Mouse (Mus musculus): ENCODE data around the gene Chsy1. TPM values are rescaled to one million over a fixed set of nuclear protein-coding genes. Genes with fewer than 3 reads are reported as not detected.

Gene Chsy1
- polyA plus RNA-seq, 1 experiment from 2014 or later, result 20.4 TPM

GRCm38 (mm10) chr7:66140923-66141570, 31.7 kb downstream of the Chsy1 start:
- Histone ChIP-seq H3K9me3 (ENCODE audit: control insufficient read depth, low read length) (no peaks in the 10 kb centered on the region), H3K4me3 (ENCODE audit: low read depth, low read length) (no peak overlapping the region), H3K36me3 (ENCODE audit: control insufficient read depth, insufficient read depth, low read length) (no peaks in the 10 kb centered on the region), H3K4me2 (no peak overlapping the region), H3K27me3 (ENCODE audit: control insufficient read depth, insufficient read depth, low read length) (no peaks in the 10 kb centered on the region), H3K4me1 (ENCODE audit: control insufficient read depth, insufficient read depth, low read length) (peaks cover 3% of the 10 kb centered on the region; the same call in 1 of the 2 replicates), H3K9ac (ENCODE audit: low read length) (no peak overlapping the region), H3K27ac (ENCODE audit: low read depth, low read length) (no peak overlapping the region)
- DNase-seq (ENCODE audit: low spot score, missing footprints) (peak; percentile 66), ATAC-seq (ENCODE audit: low FRiP score) (no peak)
- WGBS, result 72% methylated on average over 4 of the region's 4 CpGs

- H3K9ac ChIP-seq (ENCODE audit: low read length), result no peak overlapping the region
- H3K9me3 ChIP-seq (ENCODE audit: control insufficient read depth, low read length), result no peaks in the 10 kb centered on the region
- no peaks in the 10 kb centered on the region for H3K36me3 ChIP-seq (ENCODE audit: control insufficient read depth, insufficient read depth, low read length)
- no peak overlapping the region for H3K4me2 ChIP-seq
- H3K4me3 ChIP-seq (ENCODE audit: low read depth, low read length), result no peak overlapping the region
- H3K27me3 ChIP-seq (ENCODE audit: control insufficient read depth, insufficient read depth, low read length), result no peaks in the 10 kb centered on the region
- no peak for ATAC-seq (ENCODE audit: low FRiP score)
- no peaks in the 10 kb centered on the region; the same call in 1 of the 2 replicates for H3K4me1 ChIP-seq (ENCODE audit: control insufficient read depth, insufficient read depth, low read length)
- no peak overlapping the region for H3K27ac ChIP-seq (ENCODE audit: low read depth, low read length)
- peak; percentile 17 for DNase-seq (ENCODE audit: low spot score, missing footprints)
- WGBS, result 87% methylated on average over 7 of the region's 7 CpGs
Measured at GRCm38 (mm10) chr7:66142514-66142913, 33.2 kb downstream of the Chsy1 start.

GRCm38 (mm10) chr7:66144543-66144942, 35.2 kb downstream of the Chsy1 start:
- Histone ChIP-seq H3K4me3 (ENCODE audit: low read depth, low read length) (no peak overlapping the region), H3K27ac (ENCODE audit: low read depth, low read length) (no peak overlapping the region), H3K9ac (ENCODE audit: low read length) (no peak overlapping the region), H3K27me3 (ENCODE audit: control insufficient read depth, insufficient read depth, low read length) (no peaks in the 10 kb centered on the region), H3K9me3 (ENCODE audit: control insufficient read depth, low read length) (no peaks in the 10 kb centered on the region), H3K4me2 (no peak overlapping the region), H3K36me3 (ENCODE audit: control insufficient read depth, insufficient read depth, low read length) (no peaks in the 10 kb centered on the region), H3K4me1 (ENCODE audit: control insufficient read depth, insufficient read depth, low read length) (no peaks in the 10 kb centered on the region; the same call in 1 of the 2 replicates)
- WGBS, result 95% methylated on average over 2 of the region's 2 CpGs
- DNase-seq (ENCODE audit: low spot score, missing footprints) (peak; percentile 71), ATAC-seq (ENCODE audit: low FRiP score) (no peak)

GRCm38 (mm10) chr7:66147156-66147555, 37.8 kb downstream of the Chsy1 start:
- Histone ChIP-seq H3K4me3 (ENCODE audit: low read depth, low read length) (no peak overlapping the region), H3K36me3 (ENCODE audit: control insufficient read depth, insufficient read depth, low read length) (no peaks in the 10 kb centered on the region), H3K9me3 (ENCODE audit: control insufficient read depth, low read length) (no peaks in the 10 kb centered on the region), H3K4me2 (no peak overlapping the region), H3K27me3 (ENCODE audit: control insufficient read depth, insufficient read depth, low read length) (no peaks in the 10 kb centered on the region), H3K9ac (ENCODE audit: low read length) (no peak overlapping the region), H3K27ac (ENCODE audit: low read depth, low read length) (no peak overlapping the region), H3K4me1 (ENCODE audit: control insufficient read depth, insufficient read depth, low read length) (no peaks in the 10 kb centered on the region)
- DNase-seq (ENCODE audit: low spot score, missing footprints) (no peak), ATAC-seq (ENCODE audit: low FRiP score) (no peak)
- 94% methylated on average over 1 of the region's 1 CpGs for WGBS

- H3K9ac ChIP-seq (ENCODE audit: low read length), result no peak overlapping the region
- H3K27ac ChIP-seq (ENCODE audit: low read depth, low read length), result no peak overlapping the region
- peaks cover 3% of the 10 kb centered on the region; the same call in 1 of the 2 replicates for H3K36me3 ChIP-seq (ENCODE audit: control insufficient read depth, insufficient read depth, low read length)
- WGBS, result 95% methylated on average over 3 of the region's 3 CpGs
- H3K27me3 ChIP-seq (ENCODE audit: control insufficient read depth, insufficient read depth, low read length), result no peaks in the 10 kb centered on the region
- no peak overlapping the region for H3K4me2 ChIP-seq
- no peaks in the 10 kb centered on the region for H3K9me3 ChIP-seq (ENCODE audit: control insufficient read depth, low read length)
- DNase-seq (ENCODE audit: low spot score, missing footprints) (peak; percentile 19), ATAC-seq (ENCODE audit: low FRiP score) (no peak)
- H3K4me3 ChIP-seq (ENCODE audit: low read depth, low read length), result no peak overlapping the region
- H3K4me1 ChIP-seq (ENCODE audit: control insufficient read depth, insufficient read depth, low read length), result no peaks in the 10 kb centered on the region
Measured at GRCm38 (mm10) chr7:66147816-66148215, 38.5 kb downstream of the Chsy1 start.

GRCm38 (mm10) chr7:66149506-66149905, 40.2 kb downstream of the Chsy1 start:
- DNase-seq (ENCODE audit: low spot score, missing footprints), result peak; percentile 72
- 94% methylated on average over 8 of the region's 8 CpGs for WGBS
- H3K4me1 ChIP-seq (ENCODE audit: control insufficient read depth, insufficient read depth, low read length), result no peaks in the 10 kb centered on the region
- no peaks in the 10 kb centered on the region for H3K9me3 ChIP-seq (ENCODE audit: control insufficient read depth, low read length)
- no peaks in the 10 kb centered on the region for H3K27me3 ChIP-seq (ENCODE audit: control insufficient read depth, insufficient read depth, low read length)
- H3K4me3 ChIP-seq (ENCODE audit: low read depth, low read length), result no peak overlapping the region
- no peak overlapping the region for H3K27ac ChIP-seq (ENCODE audit: low read depth, low read length)
- no peak for ATAC-seq (ENCODE audit: low FRiP score)
- H3K9ac ChIP-seq (ENCODE audit: low read length), result no peak overlapping the region
- H3K4me2 ChIP-seq, result no peak overlapping the region
- peaks cover 3% of the 10 kb centered on the region for H3K36me3 ChIP-seq (ENCODE audit: control insufficient read depth, insufficient read depth, low read length)

- peaks cover 3% of the 10 kb centered on the region for H3K36me3 ChIP-seq (ENCODE audit: control insufficient read depth, insufficient read depth, low read length)
- no peak overlapping the region for H3K9ac ChIP-seq (ENCODE audit: low read length)
- no peak overlapping the region for H3K4me3 ChIP-seq (ENCODE audit: low read depth, low read length)
- no peaks in the 10 kb centered on the region for H3K27me3 ChIP-seq (ENCODE audit: control insufficient read depth, insufficient read depth, low read length)
- H3K27ac ChIP-seq (ENCODE audit: low read depth, low read length), result no peak overlapping the region
- no peaks in the 10 kb centered on the region for H3K9me3 ChIP-seq (ENCODE audit: control insufficient read depth, low read length)
- ATAC-seq (ENCODE audit: low FRiP score) (no peak), DNase-seq (ENCODE audit: low spot score, missing footprints) (no peak)
- no peaks in the 10 kb centered on the region for H3K4me1 ChIP-seq (ENCODE audit: control insufficient read depth, insufficient read depth, low read length)
- WGBS, result 84% methylated on average over 3 of the region's 3 CpGs
- no peak overlapping the region for H3K4me2 ChIP-seq
Measured at GRCm38 (mm10) chr7:66150411-66150810, 41.1 kb downstream of the Chsy1 start.

GRCm38 (mm10) chr7:66157413-66157812, 48.1 kb downstream of the Chsy1 start:
- DNase-seq (ENCODE audit: low spot score, missing footprints), result peak; percentile 14
- Histone ChIP-seq H3K9ac (ENCODE audit: low read length) (no peak overlapping the region), H3K4me1 (ENCODE audit: control insufficient read depth, insufficient read depth, low read length) (no peaks in the 10 kb centered on the region), H3K27me3 (ENCODE audit: control insufficient read depth, insufficient read depth, low read length) (no peaks in the 10 kb centered on the region), H3K27ac (ENCODE audit: low read depth, low read length) (no peak overlapping the region), H3K9me3 (ENCODE audit: control insufficient read depth, low read length) (no peaks in the 10 kb centered on the region), H3K4me3 (ENCODE audit: low read depth, low read length) (no peak overlapping the region), H3K4me2 (no peak overlapping the region), H3K36me3 (ENCODE audit: control insufficient read depth, insufficient read depth, low read length) (peaks cover 3% of the 10 kb centered on the region)
- 88% methylated on average over 9 of the region's 9 CpGs for WGBS
- no peak for ATAC-seq (ENCODE audit: low FRiP score)

- H3K4me3 ChIP-seq (ENCODE audit: low read depth, low read length), result no peak overlapping the region
- 89% methylated on average over 4 of the region's 4 CpGs for WGBS
- H3K4me2 ChIP-seq, result no peak overlapping the region
- DNase-seq (ENCODE audit: low spot score, missing footprints) (peak; percentile 39), ATAC-seq (ENCODE audit: low FRiP score) (no peak)
- H3K9me3 ChIP-seq (ENCODE audit: control insufficient read depth, low read length), result no peaks in the 10 kb centered on the region
- H3K27ac ChIP-seq (ENCODE audit: low read depth, low read length), result no peak overlapping the region
- H3K4me1 ChIP-seq (ENCODE audit: control insufficient read depth, insufficient read depth, low read length), result no peaks in the 10 kb centered on the region
- no peak overlapping the region for H3K9ac ChIP-seq (ENCODE audit: low read length)
- H3K27me3 ChIP-seq (ENCODE audit: control insufficient read depth, insufficient read depth, low read length), result no peaks in the 10 kb centered on the region
- no peaks in the 10 kb centered on the region; the same call in none of the 2 replicates for H3K36me3 ChIP-seq (ENCODE audit: control insufficient read depth, insufficient read depth, low read length)
Measured at GRCm38 (mm10) chr7:66157861-66158415, 48.6 kb downstream of the Chsy1 start.
